Mouse (Mus musculus): ENCODE measurements around the gene Zfp536.

Gene Zfp536

GRCm38 (mm10) chr7:37773312-37773702 lies at the start of gene Zfp536:
TSS of gene Zfp536 (minus strand) at chr7:37773641.
- DNase-seq (ENCODE audit: low spot score in 2 of 2), result no peak

DNA sequence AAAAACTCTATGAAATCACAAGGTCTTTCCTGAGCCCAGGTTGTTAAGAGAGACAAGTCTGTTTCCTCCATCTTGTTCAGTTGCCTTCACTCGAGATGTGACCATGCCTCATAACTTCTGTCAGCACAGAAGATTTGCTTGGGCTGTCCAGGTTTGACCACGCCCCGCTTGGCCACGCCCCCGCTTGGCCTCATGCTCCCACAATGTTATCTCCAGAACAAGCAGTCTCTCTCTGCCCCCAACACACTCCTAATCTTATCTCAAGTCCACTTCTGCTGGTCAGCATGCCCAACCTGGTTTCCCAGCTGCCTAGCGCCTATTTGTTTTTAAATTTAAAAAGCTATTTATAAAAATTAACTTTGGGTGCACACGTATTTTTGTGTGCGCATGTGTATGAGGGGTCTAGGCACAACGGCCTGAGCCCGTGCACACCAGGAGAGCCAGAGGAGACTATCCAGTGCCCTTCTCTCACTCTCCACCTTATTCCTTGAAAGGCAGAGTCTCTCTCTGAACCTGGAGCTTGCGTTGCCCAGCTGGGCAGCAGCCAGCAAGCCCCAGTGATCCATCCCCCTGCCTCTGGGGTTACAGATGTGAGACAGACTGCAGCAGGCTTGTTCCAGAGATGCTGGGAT lies 47.3 kb upstream of the Zfp536 start:
- no peak for DNase-seq (ENCODE audit: low spot score in 2 of 2)

- DNase-seq (ENCODE audit: low spot score in 2 of 2), result no peak
These were observed 45.3 kb upstream of the Zfp536 start for GRCm38 (mm10) chr7:37818631-37819340.

DNA sequence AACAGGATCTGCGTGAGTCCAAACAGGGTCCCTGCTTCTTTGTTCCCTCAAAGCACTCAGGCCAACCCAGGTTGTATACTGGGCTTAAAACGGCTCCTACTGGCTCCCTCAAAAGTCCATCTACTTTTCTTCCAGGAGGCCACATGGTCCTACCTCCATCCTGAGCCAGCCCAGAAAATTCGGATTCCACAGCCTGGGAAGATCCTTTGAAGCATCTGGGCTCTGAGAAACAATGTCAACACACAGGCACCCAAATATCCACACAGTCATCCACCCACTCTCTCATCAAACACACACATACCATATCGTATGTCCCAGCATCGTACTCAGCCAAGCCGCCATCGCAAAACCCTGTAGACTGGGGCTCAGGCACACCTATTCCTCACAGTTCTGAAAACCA lies 43.5 kb upstream of the Zfp536 start:
- DNase-seq (ENCODE audit: low spot score in 2 of 2), result no peak

DNA sequence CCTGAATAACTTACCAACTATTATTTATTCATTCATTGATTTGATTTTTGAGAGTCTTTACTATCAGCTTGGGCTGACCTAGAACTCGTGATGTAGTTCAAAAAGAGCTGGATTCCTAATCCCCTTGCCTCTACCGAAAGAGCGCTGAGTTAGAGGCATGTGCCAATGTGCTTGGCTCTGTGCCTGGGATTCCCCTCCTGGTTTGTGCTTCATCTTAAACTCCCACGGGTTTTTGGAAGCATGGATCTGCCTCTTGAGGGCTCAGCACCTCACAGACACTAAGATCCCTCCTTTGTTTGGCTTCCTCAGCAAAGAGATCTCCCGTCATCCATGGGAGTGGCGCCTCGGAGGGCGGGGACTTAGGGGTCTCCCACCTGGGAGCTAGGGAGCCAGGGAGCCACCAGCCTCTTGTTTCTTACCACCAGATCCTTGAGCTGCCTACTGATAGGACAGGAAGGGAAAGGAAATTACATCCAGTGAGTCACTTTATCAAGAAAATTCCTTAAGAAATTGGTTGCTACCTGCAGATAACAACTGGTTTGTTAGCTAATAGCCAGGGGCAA lies 41.5 kb upstream of the Zfp536 start:
- DNase-seq (ENCODE audit: low spot score in 2 of 2), result no peak

- DNase-seq (ENCODE audit: low spot score in 2 of 2), result no peak
These were observed 40.2 kb upstream of the Zfp536 start for GRCm38 (mm10) chr7:37813676-37814075.

- no peak for DNase-seq (ENCODE audit: low spot score in 2 of 2)
These were observed 36.5 kb upstream of the Zfp536 start for GRCm38 (mm10) chr7:37809908-37810307.

DNA sequence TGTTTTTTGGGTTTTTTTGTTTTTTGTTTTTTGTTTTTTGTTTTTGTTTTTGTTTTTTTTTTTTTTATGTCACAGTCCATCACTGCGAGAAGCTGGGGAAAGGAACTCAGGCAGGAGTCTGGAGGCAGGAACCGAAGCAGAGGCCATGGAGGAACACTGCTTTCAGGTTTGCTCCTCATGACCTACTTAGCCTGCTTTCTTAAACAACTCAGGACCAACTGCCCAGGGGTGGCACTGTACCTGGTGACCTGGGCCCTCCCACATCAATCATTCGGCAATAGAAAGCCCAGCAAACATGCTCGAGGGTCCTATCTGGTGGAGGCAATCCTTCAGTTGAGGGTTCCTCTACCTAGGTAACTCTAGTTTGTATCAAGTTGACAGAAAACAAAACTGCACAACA lies 35.6 kb upstream of the Zfp536 start:
- no peak for DNase-seq (ENCODE audit: low spot score in 2 of 2)

GRCm38 (mm10) chr7:37801160-37801559 lies 27.7 kb upstream of the Zfp536 start:
- DNase-seq (ENCODE audit: low spot score in 2 of 2), result no peak

- no peak for DNase-seq (ENCODE audit: low spot score in 2 of 2)
These were observed 15.3 kb upstream of the Zfp536 start for GRCm38 (mm10) chr7:37788721-37789120.

- DNase-seq (ENCODE audit: low spot score in 2 of 2), result peak in 1 of 2 experiments; percentile 31
These were observed 2.1 kb upstream of the Zfp536 start for GRCm38 (mm10) chr7:37775502-37775901.

- DNase-seq (ENCODE audit: low spot score in 2 of 2), result no peak
These were observed 1.1 kb upstream of the Zfp536 start for GRCm38 (mm10) chr7:37774463-37774970.

DNA sequence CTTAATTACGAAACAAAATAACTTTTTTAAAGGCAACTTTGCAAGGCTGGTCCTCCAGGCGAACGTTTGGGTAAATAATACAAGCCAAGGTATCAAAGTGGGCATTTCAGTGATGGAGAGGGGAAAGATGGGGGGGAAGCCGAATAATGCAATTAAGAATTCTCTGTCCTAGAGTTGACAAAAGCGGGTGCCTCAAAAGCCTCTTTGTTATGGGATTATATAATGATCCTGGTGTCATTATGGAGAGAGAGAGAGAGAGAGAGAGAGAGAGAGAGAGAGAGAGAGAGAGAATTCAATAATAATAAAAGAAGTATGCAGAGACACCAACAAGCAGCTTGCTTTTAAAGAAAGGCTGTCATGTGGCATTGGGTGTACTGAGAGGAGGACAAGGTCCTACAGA lies 465 bp upstream of the Zfp536 start:
- no peak for DNase-seq (ENCODE audit: low spot score in 2 of 2)

GRCm38 (mm10) chr7:37772376-37773311 lies 797 bp downstream of the Zfp536 start:
- peak in 1 of 2 experiments; percentile 36 for DNase-seq (ENCODE audit: low spot score in 2 of 2)

GRCm38 (mm10) chr7:37771491-37772375 lies 1.7 kb downstream of the Zfp536 start:
- peak in 1 of 2 experiments; percentile 37 for DNase-seq (ENCODE audit: low spot score in 2 of 2)

GRCm38 (mm10) chr7:37770400-37771050 lies 2.9 kb downstream of the Zfp536 start:
- peak; percentile 40 to 76 for DNase-seq (ENCODE audit: low spot score in 2 of 2)

GRCm38 (mm10) chr7:37769526-37770399 lies 3.7 kb downstream of the Zfp536 start:
- peak in 1 of 2 experiments; percentile 21 for DNase-seq (ENCODE audit: low spot score in 2 of 2)

- no peak for DNase-seq (ENCODE audit: low spot score in 2 of 2)
These were observed 4.4 kb downstream of the Zfp536 start for GRCm38 (mm10) chr7:37769004-37769403.

GRCm38 (mm10) chr7:37768310-37768940 lies 5.0 kb downstream of the Zfp536 start:
- no peak for DNase-seq (ENCODE audit: low spot score in 2 of 2)

All from frontal cortex, postnatal 10 days (tissue).